Mouse (Mus musculus) Patski (cell line): ENCODE measurements at regions not wholly inside any gene's neighbourhood (a gene's known extent, or its start where the extent isn't known, plus 50 kb on each side); places are given as distances from the start of the nearest gene placed in this dataset.

ENCODE experiments used
- ATAC-seq: fragments of 100-300 bp; one replicate; pipeline ENCODE4 v1.8.0; 2021
- CTCF ChIA-PET: fragments of 350-600 bp; sonication (Branson Sonifier 250); formaldehyde crosslinking; loops from one replicate; lab custom pipeline; 2022; ENCODE audit warnings: inconsistent platforms; lab: Charles Lee
- POLR2A ChIA-PET: fragments of 350-600 bp; sonication (Branson Sonifier 250); formaldehyde crosslinking; loops from one replicate; lab custom pipeline; 2022; ENCODE audit warnings: antibody characterized with exemption, inconsistent platforms; lab: Charles Lee
- DNase-seq: peaks from one replicate; pipeline ENCODE4 v3.0.0-alpha.2; 2011; ENCODE audit warnings: low read depth, low spot score
- H3K27me3 ChIP-seq: fragments of 371-371 bp; one replicate; pipeline ENCODE4 v1.5.1; 2021
- CTCF ChIP-seq: fragments of 100-300 bp; IDR thresholded peaks from one replicate; pipeline ENCODE4 v1.5.1; 2021
- in situ Hi-C: fragments of 300-500 bp; cut with MboI; formaldehyde crosslinking; loops from 3 replicates; pipeline ENCODE4 v1.11.1; 2018; ENCODE audit warnings: low pct_unique_long_range_greater_than_20kb, mixed read lengths

- no peaks in the 10 kb centered on the region for H3K27me3 ChIP-seq
- TF ChIP-seq CTCF: no peak
- ATAC-seq: no peak
- ChIA-PET CTCF (no interaction called here), POLR2A (no interaction called here)
- in situ Hi-C loops: no loop called here
- DNase-seq: no peak
These were observed 344.0 kb downstream of the Slc4a3 start for GRCm38 (mm10) chr1:75889847-75890591.

DNA sequence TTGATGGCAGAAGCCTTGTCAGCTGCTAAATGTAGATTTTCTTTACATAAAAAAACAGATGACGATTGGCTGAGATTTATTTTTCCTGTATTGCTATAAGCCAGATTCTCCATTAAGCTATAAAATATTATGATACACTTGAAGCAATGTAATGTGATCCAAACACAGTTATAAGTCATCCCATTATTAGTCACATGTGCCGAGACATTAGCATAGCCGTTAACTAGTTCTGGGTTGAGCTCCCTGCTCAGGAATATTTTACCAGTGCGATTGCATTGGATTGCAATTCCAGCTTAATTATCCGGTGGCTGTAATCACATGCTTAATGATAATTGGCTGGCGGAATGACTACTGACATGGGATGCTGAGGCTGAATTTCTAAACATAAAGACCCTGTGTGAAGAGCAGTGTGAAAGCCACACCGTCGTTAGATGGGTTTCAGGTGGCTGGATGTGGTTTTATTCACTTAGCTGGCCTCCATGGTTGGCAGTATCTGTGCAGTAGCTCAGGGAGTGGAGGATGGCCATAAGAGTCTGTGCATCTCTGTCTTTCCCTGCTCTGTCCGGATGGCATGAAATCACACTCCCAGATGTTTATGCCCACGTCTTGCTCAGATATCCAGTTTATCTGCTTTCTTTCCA is 344.7 kb downstream of the Slc4a3 start:
- CTCF ChIA-PET: interaction anchor here (1.3 kb wide), 1 partner anchor 16 kb away, joined by 3 read pairs; no protein-coding TSS in a partner anchor
- POLR2A ChIA-PET: no interaction called here
- no peak for TF ChIP-seq CTCF
- ATAC-seq: no peak
- DNase-seq: no peak
- H3K27me3 ChIP-seq: no peaks in the 10 kb centered on the region
- in situ Hi-C loops: no loop called here

DNA sequence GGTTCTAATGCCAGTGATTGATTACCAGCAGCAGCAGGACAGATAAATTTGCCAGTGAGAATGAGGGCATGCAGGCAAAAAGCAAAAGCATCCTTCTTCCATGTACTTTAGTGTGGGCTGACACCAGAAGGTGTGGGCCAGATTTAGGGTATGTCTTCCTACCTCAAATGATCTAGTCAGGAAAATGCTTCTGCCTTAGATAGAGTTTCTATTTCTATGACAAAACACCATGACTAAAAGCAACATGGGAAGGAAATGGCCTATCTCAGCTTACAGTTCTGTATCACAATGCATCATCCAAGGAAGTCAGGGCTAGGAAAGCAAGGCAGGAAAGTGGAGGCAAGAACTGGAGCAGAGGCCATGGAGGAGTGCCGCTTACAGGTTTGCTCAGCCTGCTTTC is 349.5 kb downstream of the Slc4a3 start:
- no peak for TF ChIP-seq CTCF
- no peaks in the 10 kb centered on the region for H3K27me3 ChIP-seq
- ATAC-seq (no peak), DNase-seq (no peak)
- CTCF ChIA-PET: no interaction called here
- POLR2A ChIA-PET: no interaction called here
- in situ Hi-C loops: no loop called here

DNA sequence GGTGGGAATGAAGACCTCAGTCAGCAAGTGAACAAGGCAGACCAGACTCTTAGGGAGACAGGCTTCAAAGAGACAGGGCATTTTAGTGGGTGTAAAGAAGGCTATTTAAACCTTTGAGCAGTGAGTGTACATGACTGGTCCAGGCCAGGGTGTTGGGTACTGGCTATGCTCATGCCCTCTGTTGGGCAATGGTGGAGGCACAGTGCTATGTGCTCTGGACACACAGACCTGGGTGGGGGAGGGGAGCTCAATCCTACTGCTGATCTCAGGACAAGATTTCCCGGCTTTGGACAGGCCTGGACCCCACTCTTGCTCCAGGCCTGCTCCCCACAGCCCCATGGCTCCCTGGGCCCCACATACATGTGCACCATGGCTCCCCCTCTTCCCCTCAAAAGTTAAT is 355.1 kb downstream of the Slc4a3 start:
- in situ Hi-C loops: no loop called here
- no peak for TF ChIP-seq CTCF
- no peaks in the 10 kb centered on the region for H3K27me3 ChIP-seq
- ChIA-PET CTCF (no interaction called here), POLR2A (no interaction called here)
- no peak for DNase-seq
- ATAC-seq: no peak

DNA sequence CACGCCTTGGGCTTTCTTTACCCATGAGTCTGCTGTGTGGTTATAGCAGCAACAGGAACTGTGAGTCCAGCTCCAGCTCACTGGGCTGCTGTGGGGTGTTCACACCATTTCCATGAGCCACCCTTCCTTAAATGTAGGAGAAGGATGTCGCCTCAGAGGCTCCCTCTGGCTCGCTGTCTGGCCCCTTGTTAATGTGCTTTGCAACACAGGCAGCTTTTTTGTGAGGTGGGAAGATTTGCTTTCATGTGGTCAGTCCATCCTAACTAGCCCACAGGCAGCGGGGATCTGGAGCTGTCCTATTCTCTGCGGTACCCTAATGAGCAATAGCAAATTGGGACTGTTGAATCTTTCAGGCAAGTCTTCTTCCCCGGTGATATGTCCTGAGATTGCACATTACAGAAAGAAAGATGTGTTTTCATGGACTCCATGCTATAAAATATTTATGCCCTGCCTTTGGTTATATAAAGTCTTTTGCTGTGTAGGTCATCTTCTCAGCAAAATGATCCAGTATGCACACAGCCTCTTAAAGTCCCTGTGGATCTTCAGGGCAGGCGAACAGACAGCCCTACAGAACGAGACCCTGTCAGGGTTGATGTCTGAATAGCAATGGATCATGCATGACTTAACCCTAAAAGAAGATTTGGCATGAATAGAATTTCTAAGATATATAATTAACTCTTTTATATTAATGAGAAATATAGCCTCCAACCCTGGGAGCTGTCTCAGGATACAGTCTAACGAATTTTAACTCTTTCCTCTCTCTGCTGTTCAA is 359.8 kb downstream of the Slc4a3 start:
- no peaks in the 10 kb centered on the region for H3K27me3 ChIP-seq
- ATAC-seq: no peak
- no peak for DNase-seq
- ChIA-PET CTCF (no interaction called here), POLR2A (no interaction called here)
- in situ Hi-C loops: no loop called here
- no peak for TF ChIP-seq CTCF

- in situ Hi-C loops: no loop called here
- ChIA-PET POLR2A (no interaction called here), CTCF (interaction anchor here (1.0 to 1.2 kb wide), 2 partner anchors 10 to 15 kb away, joined by 3 to 4 read pairs; no protein-coding TSS in a partner anchor)
- ATAC-seq (no peak), DNase-seq (no peak)
- no peaks in the 10 kb centered on the region for H3K27me3 ChIP-seq
- no peak for TF ChIP-seq CTCF
These were observed 369.2 kb downstream of the Slc4a3 start for GRCm38 (mm10) chr1:75915311-75915710.

- no peak for TF ChIP-seq CTCF
- DNase-seq (no peak), ATAC-seq (no peak)
- H3K27me3 ChIP-seq: no peaks in the 10 kb centered on the region
- CTCF ChIA-PET: no interaction called here
- POLR2A ChIA-PET: no interaction called here
- in situ Hi-C loops: no loop called here
These were observed 370.1 kb downstream of the Slc4a3 start for GRCm38 (mm10) chr1:75916181-75916580.

- CTCF ChIA-PET: no interaction called here
- H3K27me3 ChIP-seq: no peaks in the 10 kb centered on the region
- no peak for DNase-seq
- POLR2A ChIA-PET: no interaction called here
- no peak for TF ChIP-seq CTCF
- no peak for ATAC-seq
- in situ Hi-C loops: no loop called here
These were observed 373.1 kb downstream of the Slc4a3 start for GRCm38 (mm10) chr1:75919134-75919533.

DNA sequence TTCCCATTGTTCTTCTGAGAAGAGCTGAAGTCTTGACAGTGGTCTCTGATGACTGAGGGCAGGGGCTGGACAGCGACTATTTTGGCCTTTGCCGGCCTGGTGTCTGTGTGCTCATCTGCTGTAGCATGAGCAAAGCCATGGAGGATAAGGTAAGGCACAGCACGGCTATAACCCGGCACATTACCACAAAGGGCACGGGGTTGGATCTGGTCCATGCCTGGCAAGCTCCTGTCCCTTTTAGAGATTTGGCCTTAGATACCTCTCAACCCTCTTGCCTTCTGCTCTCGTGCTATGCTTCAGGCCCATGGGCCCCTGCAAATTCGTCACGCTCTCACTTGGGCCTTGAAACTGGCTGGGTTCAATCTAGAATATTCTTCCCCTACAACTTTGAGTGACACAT is 379.0 kb downstream of the Slc4a3 start:
- ATAC-seq (no peak), DNase-seq (no peak)
- ChIA-PET POLR2A (no interaction called here), CTCF (interaction anchor here (1.6 kb wide), 1 partner anchor 10 kb away, joined by 4 read pairs; no protein-coding TSS in a partner anchor)
- no peak for TF ChIP-seq CTCF
- in situ Hi-C loops: loop anchor here (10.0 kb wide), 1 partner anchor 1590 kb away; the partner anchor contains the start of gene Epha4
- H3K27me3 ChIP-seq: no peaks in the 10 kb centered on the region

DNA sequence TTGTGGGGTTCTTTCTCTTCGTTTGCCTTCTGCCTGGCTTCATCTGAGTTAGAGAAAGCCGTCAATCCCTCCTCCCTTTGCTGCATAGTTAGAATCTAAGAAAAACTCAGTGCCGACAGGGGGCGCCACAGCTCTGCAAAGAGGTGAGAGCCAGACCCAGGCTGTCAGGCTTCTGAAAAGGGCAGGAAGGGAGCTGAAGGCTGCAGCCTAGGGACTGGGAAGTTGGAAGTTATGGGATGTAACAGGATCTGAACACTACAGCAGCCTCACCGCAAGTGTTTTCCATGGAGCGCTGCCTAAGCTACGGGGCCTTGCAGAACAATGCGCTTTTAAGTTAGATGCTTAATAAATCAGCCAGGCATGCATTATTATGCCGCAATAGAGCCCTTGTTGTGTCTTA is 379.7 kb downstream of the Slc4a3 start:
- TF ChIP-seq CTCF: peak; percentile 74
- in situ Hi-C loops: loop anchor here (10.0 kb wide), 1 partner anchor 1589 kb away; the partner anchor contains the start of gene Epha4
- no peaks in the 10 kb centered on the region for H3K27me3 ChIP-seq
- ATAC-seq (peak; percentile 35), DNase-seq (no peak)
- POLR2A ChIA-PET: no interaction called here
- CTCF ChIA-PET: interaction anchor here (0.9 to 1.6 kb wide), 3 partner anchors 11 to 273 kb away, joined by 3 to 4 read pairs (median 3); no protein-coding TSS in a partner anchor
